Mouse (Mus musculus) c-Kit-positive CD71-negative TER-119-negative erythroid progenitor cells, embryonic 14.5 days (primary cell): ENCODE measurements around the gene Acin1.
"Not testable (repeated sequence)": the region's sequence is repeated elsewhere in the genome, so short reads cannot be mapped to it uniquely, and the experiment has no call there.

Source experiments
- DNase-seq: peaks from one replicate; pipeline ENCODE4 v3.0.0-alpha.2; 2013; ENCODE audit warnings: low read depth

Gene Acin1

GRCm38 (mm10) chr14:54642224-54642944, 44.3 kb downstream of the Acin1 start:
- DNase-seq: no peak

GRCm38 (mm10) chr14:54641305-54641969, 45.3 kb downstream of the Acin1 start, which contains the start of gene Cdh24:
Gene Cdh24 (minus strand): TSS chr14:54641364.
- DNase-seq: peak; percentile 92

GRCm38 (mm10) chr14:54640946-54641304, 45.8 kb downstream of the Acin1 start, which contains the start of gene Gm17606:
Gene Gm17606 (plus strand): TSS chr14:54640952.
- DNase-seq: no peak

- DNase-seq: no peak
These were observed 46.6 kb downstream of the Acin1 start for GRCm38 (mm10) chr14:54640121-54640520.

- no peak for DNase-seq
These were observed 48.5 kb downstream of the Acin1 start for GRCm38 (mm10) chr14:54638210-54638609.

- no peak for DNase-seq
These were observed 49.8 kb downstream of the Acin1 start for GRCm38 (mm10) chr14:54636954-54637353.

GRCm38 (mm10) chr14:54634182-54634581, 52.5 kb downstream of the Acin1 start:
- no peak for DNase-seq

GRCm38 (mm10) chr14:54632252-54632651, 54.5 kb downstream of the Acin1 start:
- DNase-seq: no peak

- DNase-seq: no peak
These were observed 55.5 kb downstream of the Acin1 start for GRCm38 (mm10) chr14:54631240-54631599.

- no peak for DNase-seq
These were observed 56.0 kb downstream of the Acin1 start for GRCm38 (mm10) chr14:54630583-54631239.

- no peak for DNase-seq
These were observed 56.9 kb downstream of the Acin1 start for GRCm38 (mm10) chr14:54629797-54630196.

- DNase-seq: no peak
These were observed 58.6 kb downstream of the Acin1 start for GRCm38 (mm10) chr14:54628103-54628502.

GRCm38 (mm10) chr14:54624976-54625375, 61.8 kb downstream of the Acin1 start:
- DNase-seq: no peak

GRCm38 (mm10) chr14:54623334-54623733, 63.4 kb downstream of the Acin1 start:
- DNase-seq: no peak

GRCm38 (mm10) chr14:54621133-54621532, 65.6 kb downstream of the Acin1 start, which contains the start of gene Psmb11:
Gene Psmb11 (plus strand): TSS chr14:54621433.
- no peak for DNase-seq

- DNase-seq: peak; percentile 82
These were observed 68.8 kb downstream of the Acin1 start, which contains the start of gene Psmb5 for GRCm38 (mm10) chr14:54617897-54618365. Gene Psmb5 (minus strand): TSS chr14:54618022.

- DNase-seq: no peak
These were observed 69.4 kb downstream of the Acin1 start for GRCm38 (mm10) chr14:54617152-54617896.

- no peak for DNase-seq
These were observed 70.4 kb downstream of the Acin1 start for GRCm38 (mm10) chr14:54616226-54616825.

GRCm38 (mm10) chr14:54614130-54614529, 72.6 kb downstream of the Acin1 start:
- DNase-seq: not testable (repeated sequence)

- no peak for DNase-seq
These were observed 76.1 kb downstream of the Acin1 start for GRCm38 (mm10) chr14:54610648-54611047.

GRCm38 (mm10) chr14:54609962-54610361, 76.8 kb downstream of the Acin1 start:
- DNase-seq: no peak

- no peak for DNase-seq
These were observed 77.5 kb downstream of the Acin1 start for GRCm38 (mm10) chr14:54609245-54609644.
